Mouse (Mus musculus) skeletal muscle tissue, adult 2 months (tissue): ENCODE results near the gene Gm42742.

ENCODE experiments used
- DNase-seq: peaks from one replicate; pipeline ENCODE4 v3.0.0-alpha.2; 2012; ENCODE audit warnings: low read depth, low spot score

Gene Gm42742

DNA sequence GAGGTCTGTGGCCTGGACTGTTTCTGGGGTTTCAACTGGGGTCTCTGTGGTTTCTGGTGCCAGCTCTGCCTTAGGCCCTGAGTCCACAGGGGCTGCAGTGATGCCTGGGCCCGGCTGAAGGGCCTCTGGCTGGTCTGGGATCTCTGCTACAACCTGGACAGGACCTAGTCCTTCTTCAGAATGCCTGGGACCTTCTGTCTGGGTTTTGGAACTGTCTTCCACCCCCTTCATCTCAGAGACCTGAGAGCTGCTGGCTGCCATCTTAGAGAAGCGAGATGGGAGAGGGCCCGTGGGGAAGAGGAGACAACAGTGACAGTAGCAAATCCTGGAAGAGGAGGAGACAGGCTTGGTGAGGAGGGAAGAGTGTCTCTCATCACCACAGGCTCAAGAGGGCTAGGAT, 866 bp downstream of the Gm42742 start:
- DNase-seq, result no peak

DNA sequence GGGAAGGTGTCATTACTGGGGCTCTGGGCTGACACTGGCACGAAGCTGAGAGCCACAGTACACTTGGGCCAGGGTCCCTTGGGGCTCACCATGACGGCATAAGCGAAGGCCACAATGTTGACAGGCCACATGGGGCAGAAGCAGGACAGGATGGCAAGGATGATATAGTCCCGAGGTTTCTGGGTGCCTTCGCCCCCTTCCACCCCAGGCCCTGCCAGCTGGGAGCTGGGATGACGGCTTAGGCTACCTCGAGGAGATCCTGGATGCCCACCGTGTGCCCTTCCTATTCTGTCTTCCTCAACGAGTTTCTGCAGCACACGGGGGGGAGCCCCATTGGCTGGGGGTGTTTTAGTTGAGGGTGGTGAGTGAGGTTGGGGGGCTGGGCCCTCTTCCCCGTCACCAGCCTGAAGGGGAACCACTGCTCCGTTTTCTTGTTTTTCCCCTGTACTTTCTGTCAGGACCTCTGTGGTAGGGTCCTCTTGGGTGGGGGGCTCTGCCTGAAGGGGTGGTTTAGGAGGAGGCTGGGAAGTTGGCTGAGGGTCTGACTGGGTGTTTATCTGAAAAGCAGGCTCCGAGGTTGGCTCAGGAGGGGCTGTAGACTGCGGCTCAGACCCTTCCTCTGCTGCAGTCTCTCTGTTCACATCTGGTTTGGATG, 1.5 kb downstream of the Gm42742 start:
- DNase-seq, result no peak

DNA sequence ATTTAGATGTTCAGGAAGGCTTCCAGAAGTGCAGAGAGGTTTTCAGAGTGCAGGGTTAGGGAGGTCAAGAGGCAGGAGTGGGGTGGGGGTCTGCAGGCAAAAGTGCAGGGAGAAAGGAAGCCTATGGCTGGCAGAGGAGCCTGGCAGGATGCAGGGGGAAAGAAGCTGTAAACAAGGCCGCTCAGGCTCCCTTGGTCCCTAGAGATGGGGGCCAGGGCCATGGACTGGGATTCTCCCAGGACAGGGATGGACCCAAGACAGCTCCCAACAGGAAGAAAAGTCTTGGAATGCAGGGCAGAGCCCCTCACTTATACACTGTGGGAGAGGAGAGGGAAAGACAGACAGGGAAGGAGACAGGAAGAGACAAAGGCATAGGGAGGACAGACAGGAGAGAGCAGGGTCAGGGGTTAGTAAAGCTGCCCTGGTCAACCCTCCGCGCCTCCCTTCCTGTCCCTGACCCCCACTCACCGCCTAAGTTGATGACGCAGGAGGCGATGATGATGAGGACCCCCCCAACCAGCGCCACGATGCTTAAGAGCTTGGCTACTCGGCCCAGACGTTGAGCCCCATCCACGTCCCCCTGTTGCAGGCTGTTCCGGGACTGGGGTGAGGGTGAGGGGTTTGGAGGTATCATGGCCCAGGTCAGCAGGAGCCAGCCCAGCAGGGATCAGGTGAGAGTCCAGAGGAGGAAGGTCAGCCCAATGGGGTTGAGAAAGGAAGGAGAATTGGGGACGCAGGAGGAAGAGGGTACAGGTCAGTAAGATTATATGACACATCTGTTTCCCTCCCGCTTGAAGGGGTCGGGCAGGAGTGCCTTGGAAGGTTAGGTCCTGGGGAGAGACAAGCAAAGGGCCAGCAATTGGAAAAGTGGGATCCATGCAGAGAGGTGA, 2.2 kb downstream of the Gm42742 start:
- DNase-seq, result no peak

DNA sequence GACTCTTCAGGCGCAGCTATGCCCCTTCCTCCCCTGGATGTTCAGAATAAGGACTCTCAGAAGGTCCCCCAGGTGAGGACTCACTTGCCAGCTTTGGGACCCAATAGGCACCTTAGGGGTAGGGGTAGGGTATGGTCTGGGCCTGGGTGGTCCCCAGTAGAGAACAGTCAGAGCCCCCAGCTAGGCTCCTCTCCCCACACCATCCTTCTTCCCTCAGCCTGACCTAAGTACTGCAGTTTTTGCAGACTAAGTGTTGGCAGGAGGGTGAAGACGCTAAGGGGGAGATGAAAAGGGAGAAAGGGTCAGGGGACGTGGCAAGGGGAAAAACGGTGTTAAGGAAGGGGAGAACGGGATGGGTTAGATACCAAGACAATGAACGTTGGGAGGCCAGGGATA, 2.9 kb downstream of the Gm42742 start:
- DNase-seq, result no peak

GRCm38 (mm10) chr7:127016971-127017949, 3.6 kb downstream of the Gm42742 start, which contains the start of gene Pagr1a:
Pagr1a (minus strand) TSS chr7:127017352.
- DNase-seq, result peak; percentile 100

- DNase-seq, result peak; percentile 49
These were observed 4.4 kb downstream of the Gm42742 start for GRCm38 (mm10) chr7:127016486-127016938.

DNA sequence TGATC, 4.6 kb downstream of the Gm42742 start, which contains the start of gene Pagr1b:
Gene Pagr1b, minus strand, starts transcription at position 4 of the 5 bp plus-strand sequence.
- DNase-seq, result no peak

GRCm38 (mm10) chr7:127016081-127016480, 4.8 kb downstream of the Gm42742 start:
- no peak for DNase-seq

DNA sequence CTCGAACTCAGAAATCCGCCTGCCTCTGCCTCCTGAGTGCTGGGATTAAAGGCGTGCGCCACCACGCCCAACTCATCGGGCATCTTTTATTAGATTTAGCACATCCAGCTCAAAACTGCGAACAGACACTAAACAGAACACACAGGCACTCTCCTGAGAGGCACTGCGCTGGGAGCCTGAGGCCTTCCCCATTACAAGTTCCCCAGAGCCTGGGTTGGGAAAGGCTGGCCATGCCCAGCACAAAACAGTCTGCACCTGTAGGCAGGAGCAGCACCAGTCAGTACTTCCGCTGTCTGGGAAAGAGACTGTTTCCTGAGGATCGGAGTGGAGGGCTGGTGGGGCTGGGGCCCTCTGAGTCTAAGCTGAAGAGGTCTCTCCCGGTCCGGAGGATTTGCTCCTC, 5.9 kb downstream of the Gm42742 start:
- DNase-seq, result no peak

DNA sequence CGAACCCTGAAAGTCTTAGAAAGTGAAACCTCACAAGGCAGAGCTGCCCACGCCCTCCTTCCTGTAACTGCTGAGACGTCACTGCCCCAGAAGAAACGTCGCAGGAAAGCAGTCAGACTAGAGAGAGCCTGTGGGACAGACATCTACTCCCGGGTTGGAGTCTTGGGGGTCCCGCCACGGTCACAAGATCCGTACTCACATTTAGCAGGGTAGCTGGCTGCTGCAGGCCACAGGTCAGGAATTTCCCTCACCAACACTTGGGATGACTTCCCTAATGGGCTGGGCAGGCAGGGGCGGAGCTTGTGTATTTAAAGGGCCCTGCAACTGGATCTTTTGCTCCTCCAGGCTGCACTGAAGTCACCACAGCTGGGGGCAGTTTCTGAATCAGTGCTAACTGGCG, 6.6 kb downstream of the Gm42742 start, which contains the start of gene Mvp:
Gene Mvp, minus strand, starts transcription at position 302 of the 400 bp plus-strand sequence.
- DNase-seq, result peak; percentile 62

DNA sequence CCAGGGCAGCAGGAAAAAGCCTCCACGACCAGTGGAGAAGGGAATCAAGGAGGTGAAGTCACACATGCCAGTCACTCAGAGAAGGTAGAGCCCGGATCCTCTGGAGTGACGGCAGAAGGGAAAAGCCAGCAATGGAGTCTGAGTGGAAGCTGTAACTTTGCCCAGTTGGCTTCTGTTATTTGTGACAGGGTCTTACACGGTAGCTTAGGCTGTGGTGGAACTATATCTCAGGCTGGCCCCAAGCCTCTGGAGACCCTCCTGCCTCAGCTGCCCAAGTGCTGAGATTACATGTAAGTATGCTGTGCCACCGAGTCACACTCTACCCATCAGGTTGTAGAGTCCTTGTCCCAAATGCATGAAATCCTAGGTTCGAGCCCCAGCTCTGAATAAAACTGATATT, 7.5 kb downstream of the Gm42742 start:
- no peak for DNase-seq

- DNase-seq, result no peak
These were observed 8.1 kb downstream of the Gm42742 start for GRCm38 (mm10) chr7:127012845-127013244.

DNA sequence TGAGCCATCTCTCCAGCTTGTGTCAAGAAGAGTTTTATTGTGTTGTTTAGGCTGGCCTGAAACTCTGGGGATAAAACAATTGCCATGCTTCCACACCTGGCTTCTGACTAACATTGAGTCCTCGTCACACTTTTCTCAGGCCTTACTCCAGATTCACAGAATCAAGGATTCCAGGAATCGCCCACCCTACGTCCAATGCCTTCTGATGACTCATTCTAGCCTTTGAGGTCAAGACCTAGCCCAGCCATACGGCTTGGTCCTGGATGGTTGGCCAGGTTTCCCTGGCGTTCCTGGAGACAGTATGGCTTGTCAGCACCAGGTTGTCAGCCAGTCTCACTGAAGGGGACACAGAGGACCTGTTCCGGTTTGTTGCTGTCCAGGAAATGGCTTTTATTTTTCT, 8.5 kb downstream of the Gm42742 start:
- no peak for DNase-seq

DNA sequence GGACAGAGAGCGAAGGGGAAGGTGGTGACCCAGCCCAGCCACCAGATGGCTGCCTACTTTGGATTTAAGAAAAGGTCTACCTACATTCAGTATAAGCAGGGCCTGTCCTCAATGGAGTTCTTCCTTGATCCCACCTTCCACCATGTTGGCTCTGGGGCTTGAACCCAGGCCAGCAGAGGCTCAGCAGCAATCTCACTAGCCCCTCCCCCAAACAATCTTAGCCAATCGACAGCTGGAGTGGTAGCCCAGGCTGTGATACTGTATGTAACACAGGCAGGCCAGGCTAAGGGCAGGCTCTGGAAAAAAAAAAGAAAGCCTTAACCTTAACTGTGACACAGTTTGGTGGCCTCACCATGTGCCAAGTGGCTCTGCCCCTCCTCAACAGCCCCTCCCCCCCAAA, 9.2 kb downstream of the Gm42742 start:
- DNase-seq, result no peak

GRCm38 (mm10) chr7:127011051-127011450, 9.8 kb downstream of the Gm42742 start:
- no peak for DNase-seq

DNA sequence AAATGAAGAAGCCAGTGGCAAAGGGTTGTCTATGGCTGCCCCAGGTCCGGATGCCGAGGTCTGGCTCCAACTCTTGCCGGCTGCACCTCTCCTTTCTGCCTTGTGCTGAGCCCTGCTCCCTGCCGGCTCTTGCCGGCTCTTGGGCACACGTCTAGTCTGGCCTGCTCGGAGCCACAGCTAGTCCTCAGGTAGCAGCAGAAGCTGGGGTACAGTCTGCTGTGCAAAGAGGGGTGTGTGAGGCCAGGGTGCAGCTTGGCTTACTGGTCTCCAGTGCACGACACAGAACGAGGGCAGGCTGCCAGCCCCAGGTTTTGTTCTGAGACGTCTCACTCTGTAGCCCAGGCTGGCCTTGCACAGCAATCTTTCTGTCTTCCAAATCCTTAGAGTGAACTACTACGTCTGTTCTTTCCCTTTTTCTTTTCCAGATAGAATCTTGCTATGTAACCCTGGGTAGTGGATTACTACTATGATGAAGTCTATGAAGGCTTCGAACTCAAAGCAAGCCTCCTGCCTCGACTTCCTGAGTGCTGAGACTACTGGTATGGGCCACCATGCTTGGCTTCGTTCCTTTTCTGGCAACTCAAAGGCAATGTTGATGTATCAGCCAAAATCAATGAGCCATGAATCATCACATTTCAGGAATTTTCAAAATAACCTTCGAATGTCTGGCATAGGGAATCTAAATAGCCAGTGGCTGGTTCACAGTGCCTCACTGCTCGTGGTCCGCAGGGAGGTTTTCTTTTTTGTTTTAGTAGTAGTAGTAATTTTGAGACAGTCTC, 11.4 kb downstream of the Gm42742 start:
- DNase-seq, result no peak

GRCm38 (mm10) chr7:127008239-127009019, 12.5 kb downstream of the Gm42742 start:
- peak; percentile 77 for DNase-seq

DNA sequence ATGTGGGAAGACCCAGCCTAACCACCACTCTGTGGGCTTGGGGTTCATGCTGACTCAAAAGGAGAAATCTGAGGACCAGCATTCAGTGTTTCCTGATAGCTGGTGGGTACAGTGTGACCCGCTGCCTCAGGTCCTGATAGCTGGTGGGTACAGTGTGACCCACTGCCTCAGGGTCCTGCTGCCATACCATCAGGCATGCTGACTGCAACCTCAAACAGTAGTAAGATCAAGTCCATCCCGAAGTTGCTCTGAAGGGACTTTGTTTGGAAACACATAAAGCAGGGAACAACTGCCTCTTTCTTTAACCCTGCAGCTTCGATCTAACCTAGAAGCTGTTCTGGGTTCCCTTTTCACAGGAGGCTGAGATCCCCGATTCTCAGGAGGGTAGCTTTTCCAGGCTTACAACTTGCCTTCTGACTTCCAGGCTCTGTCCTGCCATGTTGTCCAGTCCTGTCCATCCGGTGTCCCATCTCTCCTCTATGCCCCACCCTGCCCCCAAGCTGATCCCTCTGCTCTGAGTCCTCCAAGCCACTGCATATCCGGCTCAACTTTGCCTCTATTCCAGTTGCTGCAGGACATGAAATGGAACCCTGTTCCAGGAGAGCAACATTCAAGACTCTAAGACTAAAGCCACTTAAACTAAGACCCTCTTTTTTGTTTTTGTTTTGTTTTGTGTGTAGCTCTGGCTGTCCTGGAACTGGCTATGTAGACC, 13.4 kb downstream of the Gm42742 start:
- DNase-seq, result no peak

- DNase-seq, result no peak
These were observed 16.6 kb downstream of the Gm42742 start for GRCm38 (mm10) chr7:127004122-127004875.
